In the genomic region with DNA sequence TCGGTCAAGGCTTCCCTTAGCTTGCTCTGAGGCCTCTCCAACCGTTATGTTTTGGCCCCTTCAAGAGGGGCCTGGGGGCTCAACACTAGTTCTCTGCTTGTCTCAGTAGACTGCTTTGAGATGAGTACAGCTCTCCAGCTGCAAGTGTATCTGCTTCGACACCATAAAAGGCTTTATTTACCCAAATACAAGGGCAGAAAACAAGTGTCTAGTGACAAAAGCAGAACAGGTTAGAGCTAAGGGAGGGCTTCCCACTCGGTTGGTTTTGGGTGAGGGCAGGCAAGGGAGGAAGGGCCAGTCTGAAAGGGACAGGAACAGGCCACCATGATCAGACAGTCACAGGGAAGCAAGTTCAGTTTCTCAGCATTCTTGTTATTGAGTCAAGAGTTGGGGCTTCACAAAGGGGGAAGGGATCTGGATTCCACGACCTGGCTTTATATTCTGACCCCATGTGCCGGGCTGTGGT, we compare ENCODE assay signal across 8 mouse cellular contexts. TPM values are rescaled to one million over a fixed set of nuclear protein-coding genes. Genes with fewer than 3 reads are reported as not detected.
DNase-seq lines count a peak whose midpoint lies in the region; ATAC-seq and TF ChIP-seq lines count a peak whose summit lies in the region.

No protein-coding gene starts in this region.

- H3K4me1 ChIP-seq in spleen, adult 2 months (ENCODE audit: control insufficient read depth, insufficient read depth, insufficient read length): peaks cover 14% of the 10 kb centered on the region; the same call in 1 of the 2 replicates
- peaks cover 51% of the 10 kb centered on the region for H3K4me1 ChIP-seq in forebrain, embryonic 12.5 days
- peaks cover 16% of the 10 kb centered on the region; the same call in 1 of the 2 replicates for H3K4me1 ChIP-seq in intestine, embryonic 15.5 days (replicated peaks)
- peaks cover 86% of the 10 kb centered on the region for H3K4me1 ChIP-seq in megakaryocyte, embryonic 14.5 days

- TF ChIP-seq POLR2A in spleen, adult 2 months (IDR thresholded peaks at IDR 0.05; ENCODE audit: low read depth, low read length): peak; percentile 64

- peak overlapping the region; percentile 97 for H3K27ac ChIP-seq in spleen, adult 2 months (ENCODE audit: insufficient read depth, low read length)
- peak overlapping the region; percentile 99 for H3K27ac ChIP-seq in forebrain, embryonic 12.5 days
- peak overlapping the region; percentile 97 for H3K27ac ChIP-seq in intestine, embryonic 15.5 days

- H3K36me3 ChIP-seq in spleen, adult 2 months (ENCODE audit: control insufficient read depth, insufficient read depth, low read length): peaks cover 18% of the 10 kb centered on the region
- peaks cover 38% of the 10 kb centered on the region for H3K36me3 ChIP-seq in forebrain, embryonic 12.5 days (replicated peaks)
- H3K36me3 ChIP-seq in intestine, embryonic 15.5 days: 0 out of 2 replicates have a peak, but pooled peaks cover 3% of the 10 kb centered on the region
- H3K36me3 ChIP-seq in megakaryocyte, embryonic 14.5 days (replicated peaks; ENCODE audit: low read length): peaks cover 61% of the 10 kb centered on the region

- intact Hi-C loops in gastrocnemius, postnatal 36 days (cut with DNase I): no loop called here

- ATAC-seq in forebrain, embryonic 12.5 days (ENCODE audit: low FRiP score): no peak
- ATAC-seq in intestine, embryonic 15.5 days: 0 out of 2 replicates have a peak, but pooled peaks have one; percentile 1

- H3K4me2 ChIP-seq in forebrain, embryonic 12.5 days: peak overlapping the region; percentile 75
- H3K4me2 ChIP-seq in intestine, embryonic 15.5 days (replicated peaks): peak overlapping the region; percentile 84

- TF ChIP-seq CTCF in spleen, adult 2 months (IDR thresholded peaks at IDR 0.05; ENCODE audit: extremely low read depth, insufficient read depth, insufficient read length, insufficient replicate concordance): no peak

- H3K4me3 ChIP-seq in spleen, adult 2 months (ENCODE audit: extremely low read depth, insufficient read depth, insufficient read length): peak overlapping the region; percentile 81
- peak overlapping the region; percentile 82 for H3K4me3 ChIP-seq in forebrain, embryonic 12.5 days (replicated peaks)
- H3K4me3 ChIP-seq in intestine, embryonic 15.5 days (replicated peaks): peak overlapping the region; percentile 77
- H3K4me3 ChIP-seq in megakaryocyte, embryonic 14.5 days (replicated peaks): peak overlapping the region; percentile 94

- H3K27me3 ChIP-seq in spleen, adult 2 months (ENCODE audit: control insufficient read depth, insufficient read depth, low read length): no peaks in the 10 kb centered on the region
- H3K27me3 ChIP-seq in forebrain, embryonic 12.5 days: no peaks in the 10 kb centered on the region
- H3K27me3 ChIP-seq in intestine, embryonic 15.5 days (replicated peaks): no peaks in the 10 kb centered on the region
- no peaks in the 10 kb centered on the region for H3K27me3 ChIP-seq in megakaryocyte, embryonic 14.5 days (replicated peaks)

- H3K9ac ChIP-seq in forebrain, embryonic 12.5 days: peak overlapping the region; percentile 99
- peak overlapping the region; percentile 81 for H3K9ac ChIP-seq in intestine, embryonic 15.5 days

- 12% methylated on average over 6 of the region's 6 CpGs for WGBS in spleen, adult 2 months
- WGBS in forebrain, embryonic 12.5 days: 6% methylated on average over 6 of the region's 6 CpGs
- WGBS in intestine, embryonic 15.5 days: 17% methylated on average over 6 of the region's 6 CpGs

- no peaks in the 10 kb centered on the region for H3K9me3 ChIP-seq in forebrain, embryonic 12.5 days
- no peaks in the 10 kb centered on the region for H3K9me3 ChIP-seq in intestine, embryonic 15.5 days
- no peaks in the 10 kb centered on the region for H3K9me3 ChIP-seq in megakaryocyte, embryonic 14.5 days

- no peak for DNase-seq in spleen, adult 2 months (ENCODE audit: low read depth in 1 of 2, low spot score in 2 of 2)
- no peak for DNase-seq in spleen, adult 12 weeks (ENCODE audit: low spot score)
- DNase-seq in ovary, adult 18-20 months (ENCODE audit: low spot score): no peak
- DNase-seq in gastrocnemius, postnatal 36 days: no peak
- no peak for DNase-seq in frontal cortex, postnatal 10 days (ENCODE audit: low spot score in 2 of 2)

RNA-seq across cellular contexts. Expression of gene Plekho1, which starts 1.4 kb away (rescaled TPM):
- polyA plus RNA-seq in spleen, adult 2 months (2012; rRNA removed): 60.1 and 91.7 TPM in 2 replicates
- 91.3 and 95.1 TPM in 2 replicates for polyA plus RNA-seq in forebrain, embryonic 12.5 days (2016; fragmentation: Nextera tagmentation; extraction: Ambion mirVana)
- 28.0 and 30.1 TPM in 2 replicates for polyA plus RNA-seq in intestine, embryonic 15.5 days (2015; fragmentation: Nextera tagmentation; extraction: Ambion mirVana)
- polyA plus RNA-seq in megakaryocyte, embryonic 14.5 days (2012; ENCODE audit: insufficient read depth, low replicate concordance): 556 and 663 TPM in 2 replicates
- total RNA-seq in gastrocnemius, postnatal 36 days (2021): 10 to 100 TPM; 17.6 to 23.6 TPM
